9 mouse cellular contexts compared by ENCODE assay signal in genomic region chr15:44083680-44084079, GRCm38 (mm10).
"Had no signal": no experiment of that assay in that cellular context is flagged by ENCODE, and none has a peak within 500 bp of the region (broad histone marks: within the 10 kb centered on the region; RNA-seq: fewer than 3 reads in every experiment).

No protein-coding gene starts in this region.

- DNase-seq: kidney, postnatal 25 days; layer of hippocampus, postnatal 36 days; liver, embryonic 13.5 days; lung, adult 2 months; lung, postnatal 14 days; lung, postnatal 4 days; midbrain, embryonic 14.5 days; thymus, adult 18-20 months; thymus, postnatal 4 days had no signal
